Mouse (Mus musculus): ENCODE data around the gene Hoxc6.

GRCm38 (mm10) chr15:103014166-103015008, 16.3 kb downstream of the Hoxc6 start:
- TF ChIP-seq TAL1 (IDR thresholded peaks at IDR 0.05; ENCODE audit: low read length) (no peak), GATA1 (IDR thresholded peaks at IDR 0.05; ENCODE audit: low read length) (no peak)
